Mouse (Mus musculus): ENCODE measurements around the gene Vdac1. TPM values are rescaled to one million over a fixed set of nuclear protein-coding genes. Genes with fewer than 3 reads are reported as not detected.

Vdac1 gene
- polyA plus RNA-seq, 1 experiment from 2014 or later, result 275 TPM

GRCm38 (mm10) chr11:52332421-52333118 is 28.1 kb upstream of the Vdac1 start:
- Histone ChIP-seq H3K27ac (replicated peaks; ENCODE audit: low read depth, low read length) (no peak overlapping the region; the same call in 1 of the 2 replicates), H3K9me3 (ENCODE audit: control insufficient read depth, low read length) (no peaks in the 10 kb centered on the region), H3K4me2 (ENCODE audit: low read length) (no peak overlapping the region), H3K4me1 (ENCODE audit: control insufficient read depth, insufficient read depth, low read length) (no peaks in the 10 kb centered on the region), H3K36me3 (ENCODE audit: control insufficient read depth, insufficient read depth, low read length) (no peaks in the 10 kb centered on the region), H3K9ac (replicated peaks; ENCODE audit: low read length) (no peak overlapping the region), H3K27me3 (ENCODE audit: control insufficient read depth, insufficient read depth, low read length) (no peaks in the 10 kb centered on the region), H3K4me3 (replicated peaks; ENCODE audit: low read depth, low read length) (no peak overlapping the region)
- 46% methylated on average over 16 of the region's 16 CpGs for WGBS
- peak; percentile 38 for DNase-seq
- no peak for ATAC-seq (ENCODE audit: low FRiP score, low TSS enrichment)

GRCm38 (mm10) chr11:52333616-52334015 is 27.0 kb upstream of the Vdac1 start:
- H3K27ac ChIP-seq (replicated peaks; ENCODE audit: low read depth, low read length), result no peak overlapping the region
- H3K27me3 ChIP-seq (ENCODE audit: control insufficient read depth, insufficient read depth, low read length), result no peaks in the 10 kb centered on the region
- no peak overlapping the region for H3K9ac ChIP-seq (replicated peaks; ENCODE audit: low read length)
- H3K36me3 ChIP-seq (ENCODE audit: control insufficient read depth, insufficient read depth, low read length), result no peaks in the 10 kb centered on the region
- H3K9me3 ChIP-seq (ENCODE audit: control insufficient read depth, low read length), result no peaks in the 10 kb centered on the region
- H3K4me2 ChIP-seq (ENCODE audit: low read length), result no peak overlapping the region
- H3K4me3 ChIP-seq (replicated peaks; ENCODE audit: low read depth, low read length), result no peak overlapping the region
- 94% methylated on average over 13 of the region's 13 CpGs for WGBS
- no peaks in the 10 kb centered on the region for H3K4me1 ChIP-seq (ENCODE audit: control insufficient read depth, insufficient read depth, low read length)
- DNase-seq, result no peak
- ATAC-seq (ENCODE audit: low FRiP score, low TSS enrichment), result no peak

GRCm38 (mm10) chr11:52335263-52335662 is 25.4 kb upstream of the Vdac1 start:
- H3K9me3 ChIP-seq (ENCODE audit: control insufficient read depth, low read length), result no peaks in the 10 kb centered on the region
- no peak for ATAC-seq (ENCODE audit: low FRiP score, low TSS enrichment)
- no peaks in the 10 kb centered on the region for H3K4me1 ChIP-seq (ENCODE audit: control insufficient read depth, insufficient read depth, low read length)
- H3K4me3 ChIP-seq (replicated peaks; ENCODE audit: low read depth, low read length), result no peak overlapping the region
- H3K9ac ChIP-seq (replicated peaks; ENCODE audit: low read length), result no peak overlapping the region
- DNase-seq, result no peak
- no peaks in the 10 kb centered on the region for H3K36me3 ChIP-seq (ENCODE audit: control insufficient read depth, insufficient read depth, low read length)
- H3K27ac ChIP-seq (replicated peaks; ENCODE audit: low read depth, low read length), result no peak overlapping the region
- no peaks in the 10 kb centered on the region for H3K27me3 ChIP-seq (ENCODE audit: control insufficient read depth, insufficient read depth, low read length)
- no peak overlapping the region for H3K4me2 ChIP-seq (ENCODE audit: low read length)
- 80% methylated on average over 4 of the region's 4 CpGs for WGBS

GRCm38 (mm10) chr11:52335924-52336323 is 24.7 kb upstream of the Vdac1 start:
- no peak overlapping the region for H3K9ac ChIP-seq (replicated peaks; ENCODE audit: low read length)
- WGBS, result 86% methylated on average over 7 of the region's 7 CpGs
- no peak overlapping the region for H3K4me3 ChIP-seq (replicated peaks; ENCODE audit: low read depth, low read length)
- no peak overlapping the region for H3K27ac ChIP-seq (replicated peaks; ENCODE audit: low read depth, low read length)
- no peak overlapping the region for H3K4me2 ChIP-seq (ENCODE audit: low read length)
- ATAC-seq (ENCODE audit: low FRiP score, low TSS enrichment), result no peak
- H3K36me3 ChIP-seq (ENCODE audit: control insufficient read depth, insufficient read depth, low read length), result no peaks in the 10 kb centered on the region
- no peaks in the 10 kb centered on the region for H3K9me3 ChIP-seq (ENCODE audit: control insufficient read depth, low read length)
- H3K27me3 ChIP-seq (ENCODE audit: control insufficient read depth, insufficient read depth, low read length), result no peaks in the 10 kb centered on the region
- H3K4me1 ChIP-seq (ENCODE audit: control insufficient read depth, insufficient read depth, low read length), result no peaks in the 10 kb centered on the region
- DNase-seq, result no peak

- no peak for DNase-seq
- 61% methylated on average over 10 of the region's 10 CpGs for WGBS
- no peak overlapping the region for H3K9ac ChIP-seq (replicated peaks; ENCODE audit: low read length)
- no peak overlapping the region for H3K4me2 ChIP-seq (ENCODE audit: low read length)
- no peaks in the 10 kb centered on the region for H3K4me1 ChIP-seq (ENCODE audit: control insufficient read depth, insufficient read depth, low read length)
- H3K27ac ChIP-seq (replicated peaks; ENCODE audit: low read depth, low read length), result no peak overlapping the region
- no peak for ATAC-seq (ENCODE audit: low FRiP score, low TSS enrichment)
- no peak overlapping the region for H3K4me3 ChIP-seq (replicated peaks; ENCODE audit: low read depth, low read length)
- no peaks in the 10 kb centered on the region for H3K36me3 ChIP-seq (ENCODE audit: control insufficient read depth, insufficient read depth, low read length)
- no peaks in the 10 kb centered on the region for H3K9me3 ChIP-seq (ENCODE audit: control insufficient read depth, low read length)
- H3K27me3 ChIP-seq (ENCODE audit: control insufficient read depth, insufficient read depth, low read length), result no peaks in the 10 kb centered on the region
Measured at GRCm38 (mm10) chr11:52337651-52338295, 22.9 kb upstream of the Vdac1 start.

- Histone ChIP-seq H3K4me1 (ENCODE audit: control insufficient read depth, insufficient read depth, low read length) (no peaks in the 10 kb centered on the region), H3K27me3 (ENCODE audit: control insufficient read depth, insufficient read depth, low read length) (no peaks in the 10 kb centered on the region), H3K4me2 (ENCODE audit: low read length) (no peak overlapping the region), H3K27ac (replicated peaks; ENCODE audit: low read depth, low read length) (no peak overlapping the region), H3K9me3 (ENCODE audit: control insufficient read depth, low read length) (no peaks in the 10 kb centered on the region), H3K4me3 (replicated peaks; ENCODE audit: low read depth, low read length) (no peak overlapping the region), H3K9ac (replicated peaks; ENCODE audit: low read length) (no peak overlapping the region), H3K36me3 (ENCODE audit: control insufficient read depth, insufficient read depth, low read length) (no peaks in the 10 kb centered on the region)
- no peak for ATAC-seq (ENCODE audit: low FRiP score, low TSS enrichment)
- DNase-seq, result no peak
- 69% methylated on average over 3 of the region's 3 CpGs for WGBS
Measured at GRCm38 (mm10) chr11:52338351-52338750, 22.3 kb upstream of the Vdac1 start.

GRCm38 (mm10) chr11:52339098-52339497 is 21.6 kb upstream of the Vdac1 start:
- no peak for DNase-seq
- H3K4me1 ChIP-seq (ENCODE audit: control insufficient read depth, insufficient read depth, low read length), result no peaks in the 10 kb centered on the region
- WGBS, result 95% methylated on average over 4 of the region's 4 CpGs

GRCm38 (mm10) chr11:52339512-52339911 is 21.1 kb upstream of the Vdac1 start:
- DNase-seq (no peak), ATAC-seq (ENCODE audit: low FRiP score, low TSS enrichment) (no peak)
- Histone ChIP-seq H3K4me2 (ENCODE audit: low read length) (no peak overlapping the region), H3K4me1 (ENCODE audit: control insufficient read depth, insufficient read depth, low read length) (no peaks in the 10 kb centered on the region), H3K4me3 (replicated peaks; ENCODE audit: low read depth, low read length) (no peak overlapping the region), H3K36me3 (ENCODE audit: control insufficient read depth, insufficient read depth, low read length) (no peaks in the 10 kb centered on the region), H3K9me3 (ENCODE audit: control insufficient read depth, low read length) (no peaks in the 10 kb centered on the region), H3K9ac (replicated peaks; ENCODE audit: low read length) (no peak overlapping the region), H3K27ac (replicated peaks; ENCODE audit: low read depth, low read length) (no peak overlapping the region), H3K27me3 (ENCODE audit: control insufficient read depth, insufficient read depth, low read length) (no peaks in the 10 kb centered on the region)
- 96% methylated on average over 12 of the region's 12 CpGs for WGBS

More at GRCm38 (mm10) chr11:52339098-52339497, 21.6 kb upstream of the Vdac1 start:
- no peak overlapping the region for H3K4me3 ChIP-seq (replicated peaks; ENCODE audit: low read depth, low read length)
- no peak for ATAC-seq (ENCODE audit: low FRiP score, low TSS enrichment)
- no peaks in the 10 kb centered on the region for H3K9me3 ChIP-seq (ENCODE audit: control insufficient read depth, low read length)
- no peaks in the 10 kb centered on the region for H3K27me3 ChIP-seq (ENCODE audit: control insufficient read depth, insufficient read depth, low read length)
- no peak overlapping the region for H3K4me2 ChIP-seq (ENCODE audit: low read length)
- no peak overlapping the region for H3K27ac ChIP-seq (replicated peaks; ENCODE audit: low read depth, low read length)
- no peaks in the 10 kb centered on the region for H3K36me3 ChIP-seq (ENCODE audit: control insufficient read depth, insufficient read depth, low read length)
- no peak overlapping the region for H3K9ac ChIP-seq (replicated peaks; ENCODE audit: low read length)

Measured in midbrain, embryonic 14.5 days (tissue).